Mouse (Mus musculus): ENCODE results near the gene Nos3.

Nos3 gene

DNA sequence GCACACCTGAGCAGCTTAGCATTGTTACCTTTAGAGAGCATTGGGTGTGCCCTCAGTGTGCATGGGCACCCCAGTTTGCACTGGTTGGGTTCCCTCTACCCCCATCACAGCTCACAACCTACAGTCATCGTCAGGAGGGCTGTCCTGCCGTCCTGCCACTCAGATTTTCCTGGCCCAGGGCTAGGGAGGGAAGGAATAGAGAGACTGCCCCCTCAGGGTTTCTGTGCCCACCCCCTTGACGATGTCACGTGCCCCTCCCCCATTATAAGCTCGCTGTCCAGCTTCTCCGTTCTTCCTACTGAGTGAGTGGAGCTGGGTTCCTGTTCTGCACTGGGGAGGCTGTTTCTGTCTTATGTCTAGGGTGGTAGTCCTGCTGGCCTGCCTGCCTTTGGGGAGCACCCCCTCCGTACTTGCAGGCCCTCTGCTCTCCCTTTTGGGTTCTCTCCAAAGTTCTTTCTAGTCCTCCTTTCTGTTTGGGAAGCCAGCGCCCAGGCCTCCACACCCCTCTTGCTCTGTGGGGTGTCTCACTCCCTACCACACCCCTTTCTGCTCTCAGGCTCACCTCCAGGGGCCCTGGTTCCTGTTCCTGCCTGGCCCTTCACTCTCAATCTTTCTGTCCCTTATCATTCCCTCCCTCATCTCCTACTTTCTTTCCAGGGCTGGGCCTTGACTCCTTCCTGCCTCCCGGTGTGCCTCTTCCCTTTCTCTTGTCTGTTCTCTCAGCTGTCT lies 62.1 kb downstream of the Nos3 start:
- DNase-seq (ENCODE audit: low read depth, low spot score) = no peak

DNA sequence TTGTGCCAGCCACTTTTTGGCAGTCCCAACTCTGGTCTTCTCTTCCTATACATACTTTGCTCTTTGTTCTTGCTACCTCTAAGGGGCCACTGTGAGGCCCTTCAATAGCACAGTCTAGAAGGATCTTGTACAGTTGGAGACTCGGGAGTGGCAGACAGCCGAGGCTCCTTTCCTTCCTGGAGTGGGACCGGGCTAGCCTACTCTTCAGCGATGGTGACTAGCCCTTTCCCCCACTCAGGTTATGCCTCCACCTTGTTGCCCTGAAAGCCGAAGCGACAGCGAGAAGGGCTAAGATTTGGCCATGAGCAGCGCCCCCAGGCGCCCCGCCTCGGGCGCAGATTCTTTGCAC lies 62.6 kb downstream of the Nos3 start:
- DNase-seq (ENCODE audit: low read depth, low spot score) = no peak

DNA sequence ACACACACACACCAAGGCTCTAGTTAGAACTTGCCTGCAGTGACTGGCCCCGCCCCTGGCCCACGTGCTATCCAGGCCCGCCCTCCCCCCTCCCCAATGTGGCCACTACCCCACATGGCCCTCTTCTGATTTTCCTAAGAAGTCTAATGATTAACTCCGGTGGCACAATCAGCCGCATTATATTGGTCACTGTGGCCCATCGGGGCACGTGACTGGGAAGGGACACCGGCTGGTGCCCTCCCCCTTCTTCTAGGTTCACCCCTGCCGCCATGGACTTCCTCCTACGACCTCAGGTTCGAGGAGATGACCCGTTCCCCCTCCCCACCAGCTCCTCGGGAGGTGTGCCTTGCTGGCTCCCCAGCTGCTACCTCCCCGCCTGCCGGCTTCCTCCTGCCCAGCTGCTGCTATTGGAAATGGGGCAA lies 63.4 kb downstream of the Nos3 start:
- DNase-seq (ENCODE audit: low read depth, low spot score) = no peak

DNA sequence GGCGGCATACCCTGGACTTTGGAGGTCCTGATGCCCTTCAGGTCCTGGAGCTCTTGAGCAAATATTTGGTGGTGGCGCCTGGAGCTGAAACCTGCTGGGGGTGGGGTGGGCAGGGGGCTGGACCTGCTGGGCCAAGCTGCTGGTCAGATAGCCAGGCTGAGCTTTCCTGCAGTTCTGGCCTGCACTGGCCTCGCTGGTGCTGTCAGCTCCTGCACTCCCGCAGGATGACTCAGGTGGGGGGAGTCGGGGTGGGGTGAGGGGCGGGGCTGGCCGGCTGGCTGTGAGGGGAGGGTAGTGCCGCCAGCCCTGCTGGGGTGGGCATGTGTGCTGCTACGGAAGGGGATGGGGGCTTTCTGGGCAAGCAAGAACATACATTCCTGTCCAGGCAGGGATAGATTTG lies 64.0 kb downstream of the Nos3 start:
- DNase-seq (ENCODE audit: low read depth, low spot score) = no peak

DNA sequence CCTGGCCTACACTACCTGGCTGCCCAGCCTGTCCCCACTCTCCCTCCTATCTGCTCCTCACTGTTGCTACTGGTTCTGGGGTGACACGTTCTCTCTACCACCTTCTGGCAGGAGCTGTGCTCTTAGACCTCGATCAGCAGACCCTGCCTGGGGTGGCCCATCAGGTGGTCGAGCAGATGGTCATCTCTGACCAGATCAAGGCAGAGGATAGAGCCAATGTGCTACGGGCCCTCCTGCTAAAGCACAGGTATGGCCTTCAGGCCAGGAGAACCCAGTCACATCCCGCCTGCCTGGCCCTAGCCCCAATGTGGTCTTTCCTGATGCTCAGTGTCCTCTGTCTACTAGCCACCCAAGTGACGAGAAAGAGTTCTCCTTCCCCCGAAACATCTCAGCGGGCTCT lies 69.4 kb downstream of the Nos3 start:
- DNase-seq (ENCODE audit: low read depth, low spot score) = no peak
